Mouse (Mus musculus): ENCODE measurements around the gene Vwa8. TPM values are rescaled to one million over a fixed set of nuclear protein-coding genes. Genes with fewer than 3 reads are reported as not detected.

Gene Vwa8
- total and polyA plus RNA-seq, 3 experiments = 12.4 to 17.5 (median 15.9) TPM

GRCm38 (mm10) chr14:78816411-78816810, 32.4 kb upstream of the Vwa8 start:
- TF ChIP-seq MYC (IDR thresholded peaks at IDR 0.05; ENCODE audit: low read depth, low read length) = no peak
- no peak for TF ChIP-seq JUND (conservative IDR thresholded peaks at IDR 0.05; ENCODE audit: low read depth, low read length)
- no peak for TF ChIP-seq E2F4 (IDR thresholded peaks at IDR 0.05; ENCODE audit: insufficient replicate concordance, low read depth, low read length)
- no peak for TF ChIP-seq HCFC1 (IDR thresholded peaks at IDR 0.05; ENCODE audit: low read depth, low read length)
- no peak for TF ChIP-seq SMC3 (IDR thresholded peaks at IDR 0.05; ENCODE audit: low read depth, low read length)
- no peak for TF ChIP-seq SIN3A (IDR thresholded peaks at IDR 0.05; ENCODE audit: low read length)
- no peak for TF ChIP-seq USF1 (IDR thresholded peaks at IDR 0.05; ENCODE audit: low read depth, low read length)
- TF ChIP-seq IRF4 (IDR thresholded peaks at IDR 0.05; ENCODE audit: low read depth, low read length) = no peak
- no peak for TF ChIP-seq GABPA (IDR thresholded peaks at IDR 0.05; ENCODE audit: insufficient replicate concordance, low read depth, low read length)
- no peak for TF ChIP-seq NELFE (IDR thresholded peaks at IDR 0.05; ENCODE audit: low read depth, low read length)
- TF ChIP-seq MAX (IDR thresholded peaks at IDR 0.05; ENCODE audit: low read length) = no peak
- TF ChIP-seq MEF2A (IDR thresholded peaks at IDR 0.05; ENCODE audit: borderline replicate concordance, low read depth, low read length) = no peak
- no peak for TF ChIP-seq CHD2 (IDR thresholded peaks at IDR 0.05; ENCODE audit: low read length)
- no peak for TF ChIP-seq ZMIZ1 (IDR thresholded peaks at IDR 0.05; ENCODE audit: low read depth, low read length)
- TF ChIP-seq NRF1 (IDR thresholded peaks at IDR 0.05; ENCODE audit: low read depth, low read length) = no peak
- TF ChIP-seq PAX5 (IDR thresholded peaks at IDR 0.05; ENCODE audit: low read length) = no peak
- TF ChIP-seq MAZ (IDR thresholded peaks at IDR 0.05; ENCODE audit: low read depth, low read length) = no peak
- no peak overlapping the region for H3K4me2 ChIP-seq (ENCODE audit: insufficient read depth, low read depth, poor library complexity, severe bottlenecking)
- in situ Hi-C loops (cut with MboI; ENCODE audit: low pct_ligation_motif_present, low pct_unique_long_range_greater_than_20kb, low sequenced_read_pairs) = no loop called here
- H3K9ac ChIP-seq (ENCODE audit: insufficient read depth, low read depth) = no peak overlapping the region
- H3K27ac ChIP-seq (ENCODE audit: insufficient read depth, low read depth) = no peak overlapping the region
- no peaks in the 10 kb centered on the region for H3K9me3 ChIP-seq (replicated peaks; ENCODE audit: low read length)
- dilution Hi-C loops (cut with MboI; ENCODE audit: extremely low pct_ligation_motif_present, extremely low pct_unique_long_range_greater_than_20kb, low sequenced_read_pairs) = no loop called here
- H3K27me3 ChIP-seq (replicated peaks) = no peaks in the 10 kb centered on the region
- H3K4me1 ChIP-seq (ENCODE audit: control insufficient read depth in 1 of 2, insufficient read depth in 2 of 2) = no peaks in the 10 kb centered on the region
- no peak overlapping the region for H3K4me3 ChIP-seq (replicated peaks in 1 of 3; ENCODE audit: low read depth in 2 of 3, low read length in 2 of 3, poor library complexity in 1 of 3)
- H3K36me3 ChIP-seq (replicated peaks in 1 of 2; ENCODE audit: control insufficient read depth in 1 of 2, insufficient read depth in 1 of 2, low read length in 1 of 2) = no peaks in the 10 kb centered on the region
- H3K79me2 ChIP-seq (replicated peaks; ENCODE audit: control insufficient read depth, extremely low read depth, insufficient read depth, poor library complexity, severe bottlenecking) = no peaks in the 10 kb centered on the region
- DNase-seq (ENCODE audit: extremely low read depth) = no peak

DNA sequence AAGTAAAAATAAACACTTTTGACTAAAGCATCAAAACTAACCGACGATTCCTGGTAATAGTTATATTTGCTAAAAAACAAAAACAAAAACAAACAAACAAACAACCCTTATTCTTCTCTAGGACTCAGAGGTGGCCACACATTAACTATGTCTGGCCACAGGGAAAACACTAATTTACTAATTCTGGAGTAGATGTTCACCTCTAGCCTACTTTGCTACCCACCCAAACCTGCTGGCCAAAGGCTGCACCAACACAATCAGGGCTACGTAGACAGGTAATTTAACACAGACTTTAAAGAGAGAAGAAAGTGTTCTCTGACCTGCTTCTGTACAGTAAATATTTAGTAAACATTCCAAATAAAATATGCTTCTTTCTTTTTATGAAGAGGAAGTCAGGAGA, 31.2 kb upstream of the Vwa8 start:
- DNase-seq (ENCODE audit: extremely low read depth) = no peak
- H3K27me3 ChIP-seq (replicated peaks) = no peaks in the 10 kb centered on the region
- no peaks in the 10 kb centered on the region for H3K79me2 ChIP-seq (replicated peaks; ENCODE audit: control insufficient read depth, extremely low read depth, insufficient read depth, poor library complexity, severe bottlenecking)
- dilution Hi-C loops (cut with MboI; ENCODE audit: extremely low pct_ligation_motif_present, extremely low pct_unique_long_range_greater_than_20kb, low sequenced_read_pairs) = no loop called here
- no peak overlapping the region for H3K9ac ChIP-seq (ENCODE audit: insufficient read depth, low read depth)
- no peak for TF ChIP-seq CHD1 (IDR thresholded peaks at IDR 0.05; ENCODE audit: low read depth, low read length)
- no peak for TF ChIP-seq SIN3A (IDR thresholded peaks at IDR 0.05; ENCODE audit: low read length)
- TF ChIP-seq ETS1 (conservative IDR thresholded peaks at IDR 0.05; ENCODE audit: low read depth, low read length) = no peak
- no peak for TF ChIP-seq USF1 (IDR thresholded peaks at IDR 0.05; ENCODE audit: low read depth, low read length)
- TF ChIP-seq USF2 (conservative IDR thresholded peaks at IDR 0.05; ENCODE audit: low read depth, low read length) = no peak
- TF ChIP-seq NRF1 (IDR thresholded peaks at IDR 0.05; ENCODE audit: low read depth, low read length) = no peak
- no peak for TF ChIP-seq ZC3H11A (IDR thresholded peaks at IDR 0.05; ENCODE audit: low read depth, low read length)
- no peak for TF ChIP-seq PAX5 (IDR thresholded peaks at IDR 0.05; ENCODE audit: low read length)
- TF ChIP-seq MYC (IDR thresholded peaks at IDR 0.05; ENCODE audit: low read depth, low read length) = no peak
- TF ChIP-seq POLR2AphosphoS2 (IDR thresholded peaks at IDR 0.05; ENCODE audit: low read depth, low read length) = no peak
- TF ChIP-seq MEF2A (IDR thresholded peaks at IDR 0.05; ENCODE audit: borderline replicate concordance, low read depth, low read length) = no peak
- no peak for TF ChIP-seq GABPA (IDR thresholded peaks at IDR 0.05; ENCODE audit: insufficient replicate concordance, low read depth, low read length)
- no peak for TF ChIP-seq TCF12 (IDR thresholded peaks at IDR 0.05; ENCODE audit: low read depth, low read length)
- no peak for TF ChIP-seq SMC3 (IDR thresholded peaks at IDR 0.05; ENCODE audit: low read depth, low read length)
- TF ChIP-seq HCFC1 (IDR thresholded peaks at IDR 0.05; ENCODE audit: low read depth, low read length) = no peak
- no peak for TF ChIP-seq ZNF384 (IDR thresholded peaks at IDR 0.05; ENCODE audit: low read depth, low read length)
- no peak for TF ChIP-seq ZKSCAN1 (IDR thresholded peaks at IDR 0.05; ENCODE audit: borderline replicate concordance, low read depth, low read length)
- no peaks in the 10 kb centered on the region for H3K4me1 ChIP-seq (ENCODE audit: control insufficient read depth in 1 of 2, insufficient read depth in 2 of 2)
- no peak overlapping the region for H3K4me2 ChIP-seq (ENCODE audit: insufficient read depth, low read depth, poor library complexity, severe bottlenecking)
- no peak overlapping the region for H3K4me3 ChIP-seq (replicated peaks in 1 of 3; ENCODE audit: low read depth in 2 of 3, low read length in 2 of 3, poor library complexity in 1 of 3)
- no peak overlapping the region for H3K27ac ChIP-seq (ENCODE audit: insufficient read depth, low read depth)
- in situ Hi-C loops (cut with MboI; ENCODE audit: low pct_ligation_motif_present, low pct_unique_long_range_greater_than_20kb, low sequenced_read_pairs) = no loop called here
- no peaks in the 10 kb centered on the region for H3K9me3 ChIP-seq (replicated peaks; ENCODE audit: low read length)
- no peaks in the 10 kb centered on the region for H3K36me3 ChIP-seq (replicated peaks in 1 of 2; ENCODE audit: control insufficient read depth in 1 of 2, insufficient read depth in 1 of 2, low read length in 1 of 2)

Measured in CH12.LX (cell line).